Mouse (Mus musculus) cerebellum, postnatal 14 days (tissue): ENCODE measurements around the gene Gm5862.
"Not testable (repeated sequence)": the region's sequence is repeated elsewhere in the genome, so short reads cannot be mapped to it uniquely, and the experiment has no call there.

ENCODE experiments used
- DNase-seq, 2 experiments: peaks; one replicate each; pipeline ENCODE4 v3.0.0; 2021; ENCODE audit warnings: mixed read lengths in 2 of 2

Gm5862 gene

GRCm38 (mm10) chr5:26022816-26023215 is at the start of gene Gm5862:
TSS of gene Gm5862 (minus strand) at chr5:26022916.
- not testable (repeated sequence) for DNase-seq

- DNase-seq: peak; percentile 20 to 51
These were observed 48.0 kb upstream of the Gm5862 start for GRCm38 (mm10) chr5:26070716-26071115.

GRCm38 (mm10) chr5:26058481-26058880 is 35.8 kb upstream of the Gm5862 start, which contains the start of gene Gm7347:
TSS of gene Gm7347 (minus strand) at chr5:26058581.
- not testable (repeated sequence) for DNase-seq

GRCm38 (mm10) chr5:26039458-26039857 is 16.7 kb upstream of the Gm5862 start, which contains the start of gene Speer4a:
TSS of gene Speer4a (minus strand) at chr5:26039558.
- DNase-seq: not testable (repeated sequence)

GRCm38 (mm10) chr5:26007697-26008096 is 15.0 kb downstream of the Gm5862 start:
- DNase-seq: peak; percentile 11 to 68

- peak; percentile 74 to 85 for DNase-seq
These were observed 15.6 kb downstream of the Gm5862 start for GRCm38 (mm10) chr5:26006937-26007695.

GRCm38 (mm10) chr5:26004698-26005097 is 18.0 kb downstream of the Gm5862 start, which contains the start of gene Gm1979:
TSS of gene Gm1979 (minus strand) at chr5:26004798.
- DNase-seq: not testable (repeated sequence)

GRCm38 (mm10) chr5:25988550-25988949 is 34.2 kb downstream of the Gm5862 start, which contains the start of gene Gm21698:
TSS of gene Gm21698 (minus strand) at chr5:25988650.
- not testable (repeated sequence) for DNase-seq

- DNase-seq: not testable (repeated sequence)
These were observed 50.2 kb downstream of the Gm5862 start, which contains the start of gene Gm21680 for GRCm38 (mm10) chr5:25972563-25972962. TSS of gene Gm21680 (minus strand) at chr5:25972663.
